Mouse (Mus musculus): ENCODE results near the gene Sfpq. TPM values are rescaled to one million over a fixed set of nuclear protein-coding genes. Genes with fewer than 3 reads are reported as not detected.
A peak's percentile ranks its signal among the peaks of the same experiment; 100 is the strongest.

Sfpq gene
- polyA plus RNA-seq, 1 experiment from 2014 or later, result 78.5 TPM

DNA sequence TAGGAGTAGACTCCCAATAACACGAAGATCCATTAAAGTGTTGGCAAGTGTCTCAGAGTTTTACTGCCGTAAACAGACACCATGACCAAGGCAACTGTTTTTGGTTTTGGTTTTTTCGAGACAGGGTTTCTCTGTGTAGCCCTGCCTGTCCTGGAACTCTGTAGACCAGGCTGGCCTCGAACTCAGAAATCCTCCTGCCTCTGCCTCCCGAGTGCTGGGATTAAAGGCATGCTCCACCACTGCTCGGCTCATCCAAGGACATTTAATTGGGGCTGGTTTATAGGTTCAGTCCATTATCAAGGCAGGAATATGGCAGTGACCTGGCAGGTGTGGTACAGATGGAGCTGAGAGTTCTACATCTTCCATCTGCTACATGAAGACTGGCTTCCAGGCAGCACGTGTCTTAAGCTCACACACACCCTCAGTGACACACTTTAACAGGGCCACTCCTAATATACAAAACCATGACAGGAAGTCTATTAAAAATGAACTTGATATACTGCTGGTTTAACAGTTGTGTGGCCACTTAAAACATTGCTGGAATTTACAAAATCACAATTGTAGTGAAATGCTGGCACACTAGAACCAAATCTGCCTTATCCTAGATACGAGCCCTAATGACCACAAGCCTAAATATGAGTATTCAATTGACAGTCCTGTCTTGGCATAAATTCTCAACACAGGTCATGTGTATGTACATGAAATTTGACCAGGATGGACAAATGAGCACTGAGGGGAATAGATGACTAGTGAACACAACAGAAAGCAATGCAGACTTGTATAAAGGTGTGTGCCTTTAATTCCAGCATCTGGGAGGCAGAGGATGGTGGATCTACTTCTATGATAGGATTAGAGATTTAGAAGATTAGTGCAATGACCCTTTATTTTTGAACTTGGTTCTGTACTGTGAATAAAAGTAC lies 17.0 kb downstream of the Sfpq start:
- 84% methylated on average over 8 of the region's 8 CpGs for WGBS

DNA sequence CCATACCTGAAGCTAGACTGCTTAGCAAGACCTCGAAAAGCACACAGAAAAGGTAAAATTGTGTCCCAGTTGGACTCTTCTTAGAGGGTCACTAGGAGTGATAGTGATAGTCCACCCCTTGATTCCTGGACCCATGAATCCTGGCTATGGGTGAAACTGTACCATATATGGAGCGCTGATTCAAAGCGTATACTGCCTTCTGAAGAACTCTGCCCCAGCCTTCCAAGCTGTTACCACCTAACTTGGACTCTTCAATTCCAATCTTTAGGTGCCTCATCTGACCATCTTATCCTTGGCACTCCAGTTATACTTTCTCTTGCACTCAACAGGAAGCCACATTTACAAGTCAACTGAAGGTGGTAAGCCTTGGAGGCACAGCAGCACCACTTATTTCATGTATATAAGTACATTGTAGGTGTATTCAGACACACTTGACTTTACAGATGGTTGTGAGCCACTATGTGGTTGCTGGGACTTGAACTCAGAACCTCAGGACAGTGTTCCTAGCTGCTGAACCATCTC lies 17.8 kb downstream of the Sfpq start:
- H3K36me3 ChIP-seq, result peaks cover 46% of the 10 kb centered on the region
- no peak overlapping the region for H3K27ac ChIP-seq
- ATAC-seq (ENCODE audit: insufficient read depth, low FRiP score, low read depth), result no peak
- no peaks in the 10 kb centered on the region for H3K9me3 ChIP-seq
- no peaks in the 10 kb centered on the region for H3K27me3 ChIP-seq (replicated peaks)
- no peak overlapping the region for H3K4me3 ChIP-seq (replicated peaks)
- no peaks in the 10 kb centered on the region for H3K4me1 ChIP-seq
- H3K4me2 ChIP-seq, result no peak overlapping the region
- WGBS, result 98% methylated on average over 3 of the region's 3 CpGs
- no peak overlapping the region for H3K9ac ChIP-seq

More for the DNA sequence above, 17.0 kb downstream of the Sfpq start:
- Histone ChIP-seq H3K27me3 (replicated peaks) (no peaks in the 10 kb centered on the region), H3K9me3 (no peaks in the 10 kb centered on the region), H3K36me3 (peaks cover 46% of the 10 kb centered on the region), H3K9ac (no peak overlapping the region), H3K4me3 (replicated peaks) (no peak overlapping the region), H3K27ac (no peak overlapping the region), H3K4me2 (no peak overlapping the region), H3K4me1 (no peaks in the 10 kb centered on the region)
- no peak for ATAC-seq (ENCODE audit: insufficient read depth, low FRiP score, low read depth)

DNA sequence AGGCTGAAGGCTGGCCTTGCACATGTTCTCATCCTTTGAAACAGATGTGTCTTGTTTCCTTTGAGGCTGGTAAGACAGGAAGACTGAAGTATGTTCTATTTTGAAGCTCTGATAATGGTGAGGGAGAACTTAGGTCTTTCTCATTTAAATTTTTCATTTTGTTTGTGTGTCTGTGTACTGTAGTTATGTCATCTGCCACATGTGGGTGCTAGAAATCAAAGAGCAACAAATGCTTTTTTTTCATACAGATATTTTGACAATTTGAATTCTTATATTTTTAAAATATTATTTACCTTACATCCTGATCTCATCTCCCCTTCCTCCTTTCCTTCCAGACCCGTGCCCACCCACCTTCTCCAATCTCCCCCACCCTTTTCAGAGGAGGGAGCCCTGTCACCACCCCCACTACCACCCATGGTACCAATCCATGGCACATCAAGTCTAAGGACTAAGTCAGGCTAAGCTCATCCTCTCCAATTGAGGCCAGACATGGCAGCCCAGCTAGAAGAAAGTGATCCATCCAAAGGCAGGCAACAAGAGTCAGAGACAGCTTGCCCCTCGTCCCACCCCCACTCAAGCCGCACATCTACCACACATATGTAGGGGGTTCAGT lies 18.9 kb downstream of the Sfpq start:
- no peak overlapping the region for H3K9ac ChIP-seq
- no peak overlapping the region for H3K27ac ChIP-seq
- ATAC-seq (ENCODE audit: insufficient read depth, low FRiP score, low read depth), result peak; percentile 15; the same call in 1 of the 2 replicates
- peaks cover 38% of the 10 kb centered on the region for H3K36me3 ChIP-seq
- no peak overlapping the region for H3K4me3 ChIP-seq (replicated peaks)
- H3K27me3 ChIP-seq (replicated peaks), result no peaks in the 10 kb centered on the region
- no peaks in the 10 kb centered on the region for H3K9me3 ChIP-seq
- H3K4me1 ChIP-seq, result no peaks in the 10 kb centered on the region
- 70% methylated on average over 3 of the region's 3 CpGs for WGBS
- no peak overlapping the region for H3K4me2 ChIP-seq

DNA sequence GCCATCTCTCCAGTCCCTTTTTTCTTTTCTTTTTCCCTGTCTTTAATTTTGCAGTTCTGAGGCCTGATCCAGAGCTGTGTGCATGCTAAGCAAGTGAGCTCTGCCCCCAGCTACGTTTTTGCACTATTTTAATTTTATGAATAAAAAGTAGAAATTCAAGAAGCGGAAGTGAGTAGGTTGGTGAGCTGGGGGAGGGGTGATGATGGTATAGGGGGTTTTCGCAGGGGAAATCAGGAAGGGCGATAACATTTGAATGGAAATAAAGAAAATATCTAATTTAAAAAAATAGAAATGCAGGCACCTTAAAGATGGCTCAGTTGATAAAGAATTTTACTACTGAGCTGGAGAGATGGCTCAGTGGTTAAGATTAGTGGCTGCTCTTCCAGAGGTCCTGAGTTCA lies 22.4 kb downstream of the Sfpq start:
- H3K4me2 ChIP-seq, result no peak overlapping the region
- no peak for ATAC-seq (ENCODE audit: insufficient read depth, low FRiP score, low read depth)
- H3K4me3 ChIP-seq (replicated peaks), result no peak overlapping the region
- WGBS, result 85% methylated on average over 4 of the region's 4 CpGs
- no peaks in the 10 kb centered on the region for H3K9me3 ChIP-seq
- H3K27ac ChIP-seq, result no peak overlapping the region
- no peak overlapping the region for H3K9ac ChIP-seq
- H3K27me3 ChIP-seq (replicated peaks), result no peaks in the 10 kb centered on the region
- peaks cover 16% of the 10 kb centered on the region for H3K36me3 ChIP-seq
- no peaks in the 10 kb centered on the region for H3K4me1 ChIP-seq

DNA sequence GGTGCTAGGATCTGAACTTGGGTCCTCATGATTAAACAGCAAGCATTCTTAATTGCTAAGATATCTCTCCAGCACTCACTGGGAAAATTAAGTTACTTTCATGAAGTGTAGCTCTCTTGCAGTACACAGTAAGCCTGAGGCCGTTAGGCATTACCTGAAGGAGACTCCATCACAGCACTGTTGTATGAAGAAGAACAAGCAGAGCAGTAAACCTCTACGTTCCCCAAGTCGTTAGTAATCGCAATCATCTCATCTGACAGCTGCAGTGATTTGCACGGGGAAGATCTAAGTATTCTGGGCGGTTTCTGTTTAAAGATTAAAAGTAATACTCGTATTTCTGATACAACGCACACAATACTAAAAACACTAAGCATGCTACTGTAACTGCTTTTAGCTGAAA lies 30.0 kb downstream of the Sfpq start:
- H3K4me1 ChIP-seq, result no peaks in the 10 kb centered on the region
- H3K36me3 ChIP-seq, result peaks cover 21% of the 10 kb centered on the region
- no peak for ATAC-seq (ENCODE audit: insufficient read depth, low FRiP score, low read depth)
- 80% methylated on average over 8 of the region's 8 CpGs for WGBS
- H3K4me2 ChIP-seq, result no peak overlapping the region
- no peak overlapping the region for H3K4me3 ChIP-seq (replicated peaks)
- no peak overlapping the region for H3K27ac ChIP-seq
- H3K27me3 ChIP-seq (replicated peaks), result no peaks in the 10 kb centered on the region
- no peak overlapping the region for H3K9ac ChIP-seq
- H3K9me3 ChIP-seq, result no peaks in the 10 kb centered on the region

DNA sequence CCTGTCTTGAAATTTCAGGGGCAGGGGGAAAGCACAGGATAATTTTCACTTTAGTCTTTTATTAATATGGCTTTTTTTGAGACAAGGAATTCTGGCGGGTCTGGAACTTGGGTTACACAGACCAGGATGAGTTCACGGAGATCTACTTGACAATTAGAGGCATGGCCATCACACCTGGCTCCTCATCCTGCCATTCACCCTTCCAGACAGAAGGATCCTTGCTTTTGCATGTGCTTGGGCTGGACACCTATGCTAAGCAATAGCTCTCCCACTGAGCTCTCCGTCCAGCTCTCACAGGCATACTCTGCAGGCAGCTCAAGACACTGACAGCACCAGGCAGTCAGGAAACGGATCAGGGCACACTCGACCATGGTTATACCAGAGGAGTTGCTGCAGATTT lies 31.9 kb downstream of the Sfpq start:
- Histone ChIP-seq H3K27me3 (replicated peaks) (no peaks in the 10 kb centered on the region), H3K4me3 (replicated peaks) (no peak overlapping the region), H3K9ac (no peak overlapping the region), H3K4me1 (no peaks in the 10 kb centered on the region), H3K9me3 (no peaks in the 10 kb centered on the region), H3K4me2 (no peak overlapping the region), H3K36me3 (peaks cover 27% of the 10 kb centered on the region), H3K27ac (no peak overlapping the region)
- 89% methylated on average over 5 of the region's 5 CpGs for WGBS
- no peak for ATAC-seq (ENCODE audit: insufficient read depth, low FRiP score, low read depth)

DNA sequence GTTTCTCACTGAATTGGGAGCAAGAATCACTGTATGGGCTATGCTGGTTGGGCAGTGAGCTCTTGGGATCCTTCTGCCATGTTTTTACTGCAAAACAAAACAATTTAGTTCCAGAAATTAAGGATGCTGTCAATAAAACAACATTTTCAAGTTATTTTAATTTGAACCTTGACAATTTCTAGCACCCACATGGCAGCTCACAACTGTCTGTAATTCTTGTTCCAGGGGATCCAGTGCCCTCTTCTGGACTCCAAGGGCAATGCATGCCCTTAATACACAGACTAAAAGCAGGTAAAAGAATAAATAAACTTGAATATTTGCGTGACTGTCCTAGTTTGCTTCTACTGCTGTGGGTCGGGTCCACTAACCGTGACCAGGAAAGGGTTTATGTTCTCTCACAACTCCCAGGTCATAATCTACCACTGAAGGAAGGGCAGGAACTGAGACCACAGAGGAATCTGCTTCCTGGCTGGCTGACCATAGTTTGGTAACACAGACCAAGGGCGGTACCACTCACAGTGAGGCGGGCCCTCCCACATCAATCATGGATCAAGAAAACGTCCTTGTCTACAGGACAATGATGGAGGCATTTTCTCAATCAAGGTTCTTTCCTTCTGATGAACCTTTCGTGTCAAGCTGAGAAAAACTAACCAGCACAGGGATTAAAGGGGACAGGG lies 33.5 kb downstream of the Sfpq start:
- no peaks in the 10 kb centered on the region for H3K27me3 ChIP-seq (replicated peaks)
- no peak overlapping the region for H3K27ac ChIP-seq
- 80% methylated on average over 7 of the region's 7 CpGs for WGBS
- H3K4me1 ChIP-seq, result no peaks in the 10 kb centered on the region
- H3K9me3 ChIP-seq, result no peaks in the 10 kb centered on the region
- no peak overlapping the region for H3K9ac ChIP-seq
- no peak overlapping the region for H3K4me2 ChIP-seq
- ATAC-seq (ENCODE audit: insufficient read depth, low FRiP score, low read depth), result no peak
- peaks cover 16% of the 10 kb centered on the region for H3K36me3 ChIP-seq
- H3K4me3 ChIP-seq (replicated peaks), result no peak overlapping the region

DNA sequence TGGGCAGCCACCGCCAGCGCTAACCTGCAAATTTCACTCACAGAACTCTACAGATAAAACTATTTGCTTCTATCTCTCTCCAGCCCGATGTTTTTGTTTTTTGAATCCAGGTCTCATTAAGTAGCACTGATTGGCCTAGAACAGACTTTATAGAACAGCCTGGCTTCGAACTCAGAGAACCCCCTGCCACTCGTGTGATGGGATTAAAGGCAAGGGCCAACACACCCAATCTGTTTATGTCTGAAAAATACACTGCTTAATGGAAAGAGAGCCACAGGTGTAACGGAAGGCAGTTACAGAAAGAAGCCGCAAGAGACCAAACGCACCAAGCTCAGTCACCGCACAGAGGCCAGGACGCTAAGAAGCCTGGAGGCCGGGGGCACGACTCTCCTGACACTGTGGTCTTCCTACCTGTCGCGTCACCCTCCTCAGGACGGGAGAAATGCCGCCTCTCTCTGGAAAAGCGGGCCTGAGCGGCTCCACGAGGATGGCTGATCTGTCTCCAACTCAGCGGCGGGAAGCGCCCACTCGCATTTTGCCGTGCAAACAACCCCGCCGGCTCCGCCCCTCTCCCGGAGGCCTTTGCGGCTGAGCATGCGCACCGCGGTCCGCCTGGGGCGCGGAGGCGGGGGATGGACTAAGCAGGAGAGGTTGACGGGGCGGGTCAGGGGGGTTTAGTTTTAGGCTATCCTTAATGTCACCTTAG lies 39.6 kb downstream of the Sfpq start, which contains the start of gene Zmym1:
TSS of gene Zmym1 (minus strand) at position 568 of the 706 bp plus-strand sequence.
- H3K4me2 ChIP-seq, result peak within 1 kb of the TSS; percentile 63
- H3K9me3 ChIP-seq, result no peaks in the 10 kb centered on the region
- peak within 1 kb of the TSS; percentile 65 for H3K9ac ChIP-seq
- peaks cover 6% of the 10 kb centered on the region; the same call in 1 of the 2 replicates for H3K36me3 ChIP-seq
- no peaks in the 10 kb centered on the region for H3K4me1 ChIP-seq
- peak within 1 kb of the TSS; percentile 66; the same call in 1 of the 2 replicates for H3K27ac ChIP-seq
- no peaks in the 10 kb centered on the region for H3K27me3 ChIP-seq (replicated peaks)
- H3K4me3 ChIP-seq (replicated peaks), result peak within 1 kb of the TSS; percentile 83
- ATAC-seq (ENCODE audit: insufficient read depth, low FRiP score, low read depth), result peak; percentile 94
- under 1% methylated on average over 38 of the region's 38 CpGs for WGBS

DNA sequence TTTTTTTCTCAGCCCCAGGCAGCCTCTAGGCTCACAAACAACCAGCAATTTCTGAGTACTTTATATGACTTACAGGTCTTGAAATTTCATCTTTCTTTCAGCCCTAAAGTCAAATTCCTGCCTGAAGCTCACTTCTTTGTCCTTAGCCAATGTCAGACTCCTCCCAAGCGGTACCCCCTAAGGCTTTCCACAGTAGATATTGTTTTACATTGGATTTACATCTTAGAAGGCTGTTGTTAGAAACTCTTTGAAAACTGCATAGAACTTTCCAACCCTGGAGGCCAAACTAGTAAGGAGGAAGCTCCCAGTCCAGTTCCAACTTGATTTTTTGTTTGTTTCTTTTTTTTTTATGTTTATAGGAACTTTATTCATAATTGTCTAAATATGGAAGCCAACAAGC lies 42.9 kb downstream of the Sfpq start:
- no peak for ATAC-seq (ENCODE audit: insufficient read depth, low FRiP score, low read depth)
- Histone ChIP-seq H3K4me2 (no peak overlapping the region), H3K27me3 (replicated peaks) (no peaks in the 10 kb centered on the region), H3K9me3 (no peaks in the 10 kb centered on the region), H3K9ac (no peak overlapping the region), H3K27ac (no peak overlapping the region), H3K4me1 (no peaks in the 10 kb centered on the region), H3K4me3 (replicated peaks) (no peak overlapping the region), H3K36me3 (no peaks in the 10 kb centered on the region)
- WGBS, result 68% methylated on average over 1 of the region's 1 CpGs

DNA sequence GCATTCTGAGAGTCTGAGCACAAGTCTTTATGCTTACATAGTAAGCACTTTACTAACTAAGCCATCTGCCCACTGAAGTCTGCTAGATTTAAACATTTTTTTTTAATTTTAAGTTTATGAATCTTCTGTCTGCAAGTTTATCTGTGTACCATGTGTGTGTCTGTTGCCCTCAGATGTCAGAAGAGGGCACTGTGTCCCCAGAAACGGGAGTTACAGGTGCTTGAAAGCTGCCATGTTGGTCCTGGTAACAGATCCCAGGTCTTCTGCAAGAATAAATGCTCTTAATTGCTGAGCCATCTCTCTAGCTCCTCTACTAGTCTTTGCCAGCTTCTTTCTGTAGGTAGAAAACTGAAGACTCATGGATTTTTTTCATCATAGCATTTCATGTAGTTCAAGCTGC lies 53.8 kb downstream of the Sfpq start:
- H3K4me1 ChIP-seq, result peaks cover 5% of the 10 kb centered on the region
- no peak overlapping the region for H3K9ac ChIP-seq
- H3K4me3 ChIP-seq (replicated peaks), result no peak overlapping the region
- H3K4me2 ChIP-seq, result no peak overlapping the region
- no peaks in the 10 kb centered on the region for H3K36me3 ChIP-seq
- no peak for ATAC-seq (ENCODE audit: insufficient read depth, low FRiP score, low read depth)
- WGBS, result 74% methylated on average over 1 of the region's 1 CpGs
- no peak overlapping the region for H3K27ac ChIP-seq
- no peaks in the 10 kb centered on the region for H3K9me3 ChIP-seq
- no peaks in the 10 kb centered on the region for H3K27me3 ChIP-seq (replicated peaks)

DNA sequence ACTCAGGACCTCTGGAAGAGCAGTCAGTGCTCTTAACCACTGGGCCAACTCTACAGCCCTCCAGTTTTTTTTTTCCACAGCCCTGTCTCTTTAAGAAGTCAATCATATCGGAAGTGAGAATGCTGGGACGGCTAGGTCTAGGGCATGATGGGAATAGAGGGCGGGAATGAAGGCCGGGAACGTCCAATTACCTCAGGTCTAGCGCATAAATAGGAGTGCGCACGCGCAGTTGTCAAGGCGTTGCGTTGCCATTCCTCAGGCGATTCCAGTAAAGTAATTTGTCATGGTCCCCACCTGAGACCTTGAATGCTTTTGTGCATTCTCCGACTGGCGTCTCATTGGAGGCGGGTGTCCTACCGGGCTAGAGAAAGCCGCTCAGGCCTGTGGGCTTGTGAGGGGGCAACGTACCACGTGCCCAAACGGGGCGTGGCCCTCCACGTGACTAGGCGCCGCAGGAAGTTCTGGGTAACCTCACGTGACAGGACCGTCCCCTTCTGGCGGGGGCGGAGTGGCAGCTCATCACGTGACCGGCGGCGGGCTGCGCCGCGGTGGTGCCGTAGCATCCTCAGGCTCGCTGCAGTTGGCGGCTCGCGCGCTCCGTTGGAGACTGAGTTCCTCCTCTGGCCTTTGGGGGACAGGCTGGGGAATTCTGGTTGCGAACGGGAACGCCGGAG lies 55.9 kb downstream of the Sfpq start, which contains the start of gene Zmym6:
TSS of gene Zmym6 (plus strand) at position 509 of the 674 bp plus-strand sequence.
- H3K36me3 ChIP-seq, result no peaks in the 10 kb centered on the region
- no peaks in the 10 kb centered on the region for H3K9me3 ChIP-seq
- WGBS, result under 1% methylated on average over 46 of the region's 46 CpGs
- peak within 1 kb of the TSS; percentile 61 for H3K4me3 ChIP-seq (replicated peaks)
- peak within 1 kb of the TSS; percentile 62 for H3K4me2 ChIP-seq
- ATAC-seq (ENCODE audit: insufficient read depth, low FRiP score, low read depth), result peak; percentile 94
- H3K27ac ChIP-seq, result peak within 1 kb of the TSS; percentile 94
- peak within 1 kb of the TSS; percentile 10; the same call in 1 of the 2 replicates for H3K9ac ChIP-seq
- H3K27me3 ChIP-seq (replicated peaks), result no peaks in the 10 kb centered on the region
- H3K4me1 ChIP-seq, result peaks cover 5% of the 10 kb centered on the region
